Mouse (Mus musculus): ENCODE results near the gene Fam227a.

GRCm38 (mm10) chr15:79658531-79659375 is at the start of gene Fam227a, which contains the start of gene Cby1:
- TF ChIP-seq MYOD1 (IDR thresholded peaks at IDR 0.05; ENCODE audit: control insufficient read depth in 1 of 3, insufficient read length in 2 of 3, low read depth in 2 of 3) (no peak), SRF (IDR thresholded peaks at IDR 0.05; ENCODE audit: control insufficient read depth, insufficient read length, low read depth) (peak; percentile 7), POLR2A (IDR thresholded peaks at IDR 0.05; ENCODE audit: insufficient read length, low read depth) (peak; percentile 88), MAX (IDR thresholded peaks at IDR 0.05; ENCODE audit: low read depth) (no peak), USF1 (IDR thresholded peaks at IDR 0.05; ENCODE audit: low read depth) (no peak), E2F4 (IDR thresholded peaks at IDR 0.05; ENCODE audit: insufficient read depth) (no peak), TCF12 (IDR thresholded peaks at IDR 0.05; ENCODE audit: insufficient read depth, poor library complexity, severe bottlenecking) (no peak), POLR2AphosphoS2 (IDR thresholded peaks at IDR 0.05; ENCODE audit: insufficient read length, low read depth) (peak; percentile 86), MYOG (IDR thresholded peaks at IDR 0.05; ENCODE audit: control insufficient read depth in 1 of 3, insufficient read depth in 1 of 3, insufficient read length in 2 of 3, low read depth in 2 of 3) (peak in 1 of 3 experiments; percentile 18), TCF3 (IDR thresholded peaks at IDR 0.05; ENCODE audit: insufficient read length, low read depth) (no peak)
